ENCODE assay signal across 12 mouse cellular contexts in the genomic region with DNA sequence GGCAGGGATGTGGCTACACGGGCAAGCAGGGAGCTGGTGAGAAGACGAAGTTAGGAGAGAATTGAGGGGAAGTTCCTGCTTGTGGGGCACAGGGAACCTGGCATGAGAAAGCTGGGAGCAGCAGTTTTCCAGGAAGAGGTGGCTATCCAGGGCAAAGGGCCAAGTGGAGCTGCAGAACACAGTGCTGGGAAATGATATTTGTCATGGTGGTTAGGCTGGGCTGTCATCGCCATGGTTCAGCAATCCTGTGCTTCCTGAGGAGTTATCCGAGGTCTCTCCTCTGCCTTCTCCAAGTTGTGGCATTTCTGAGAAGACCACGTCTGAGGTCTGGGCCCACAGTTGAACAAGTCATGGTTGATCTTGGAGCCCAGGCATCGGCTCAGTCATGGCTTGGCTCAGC.
DNase-seq lines count a peak whose midpoint lies in the region; ATAC-seq and TF ChIP-seq lines count a peak whose summit lies in the region.
"Had no signal": no experiment of that assay in that cellular context is flagged by ENCODE, and none has a peak within 500 bp of the region (broad histone marks: within the 10 kb centered on the region; RNA-seq: fewer than 3 reads in every experiment).

No protein-coding gene starts in this region.

- intact Hi-C loops in gastrocnemius, adult 2 months (cut with DNase I), result no loop called here

- 0 out of 2 replicates have a peak, but pooled peaks have one; percentile 5 for ATAC-seq in lung, postnatal 0 days
- ATAC-seq in stomach, postnatal 0 days (ENCODE audit: low FRiP score, low TSS enrichment), result 0 out of 2 replicates have a peak, but pooled peaks have one; percentile 43

- no peaks in the 10 kb centered on the region for H3K36me3 ChIP-seq in lung, postnatal 0 days (ENCODE audit: insufficient read depth, low read length)
- H3K36me3 ChIP-seq in stomach, postnatal 0 days (ENCODE audit: control insufficient read depth, insufficient read depth, low read length), result no peaks in the 10 kb centered on the region
- no peaks in the 10 kb centered on the region for H3K36me3 ChIP-seq in midbrain, embryonic 10.5 days
- H3K36me3 ChIP-seq: hindbrain, embryonic 10.5 days; limb, embryonic 15.5 days; neural tube, embryonic 12.5 days had no signal

- DNase-seq in gastrocnemius, adult 2 months, result peak; percentile 41
- DNase-seq in gastrocnemius, adult 18-20 months (ENCODE audit: low spot score), result no peak
- peak; percentile 31 for DNase-seq in lung, postnatal 0 days (ENCODE audit: low spot score)
- no peak for DNase-seq in lung, postnatal 10 days
- peak; percentile 84 to 89 for DNase-seq in cerebellum, postnatal 10 days
- DNase-seq in stomach, postnatal 0 days (ENCODE audit: low spot score), result peak; percentile 36
- no peak for DNase-seq in embryo, embryonic 10.5 days (ENCODE audit: low spot score)
- no peak for DNase-seq in midbrain, embryonic 10.5 days (ENCODE audit: low spot score)
- DNase-seq: right cerebral cortex, postnatal 4 days had no signal

- no peak for TF ChIP-seq EP300 in lung, postnatal 0 days (IDR thresholded peaks at IDR 0.05)
- no peak for TF ChIP-seq EP300 in stomach, postnatal 0 days (optimal IDR thresholded peaks at IDR 0.05)

- no peaks in the 10 kb centered on the region; the same call in 1 of the 2 replicates for H3K4me1 ChIP-seq in lung, postnatal 0 days (ENCODE audit: insufficient read depth, low read depth, low read length)
- H3K4me1 ChIP-seq in stomach, postnatal 0 days (replicated peaks; ENCODE audit: control insufficient read depth, insufficient read depth), result 0 out of 2 replicates have a peak, but pooled peaks cover 2% of the 10 kb centered on the region
- H3K4me1 ChIP-seq in midbrain, embryonic 10.5 days, result no peaks in the 10 kb centered on the region
- H3K4me1 ChIP-seq: hindbrain, embryonic 10.5 days; neural tube, embryonic 12.5 days had no signal

- WGBS in lung, postnatal 0 days, result 49% methylated on average over 6 of the region's 6 CpGs
- WGBS in stomach, postnatal 0 days, result 72% methylated on average over 6 of the region's 6 CpGs
- 91% methylated on average over 6 of the region's 6 CpGs for WGBS in midbrain, embryonic 10.5 days

- TF ChIP-seq CTCF in gastrocnemius, adult 2 months (IDR thresholded peaks at IDR 0.05), result no peak
- TF ChIP-seq CTCF in lung, postnatal 0 days (IDR thresholded peaks at IDR 0.05), result no peak
- TF ChIP-seq CTCF in stomach, postnatal 0 days (IDR thresholded peaks at IDR 0.05; ENCODE audit: low read depth), result no peak

- H3K27ac ChIP-seq in gastrocnemius, adult 2 months, result no peak overlapping the region
- no peak overlapping the region for H3K27ac ChIP-seq in lung, postnatal 0 days (ENCODE audit: low read length)
- no peak overlapping the region for H3K27ac ChIP-seq in stomach, postnatal 0 days (replicated peaks)
- H3K27ac ChIP-seq in midbrain, embryonic 10.5 days (replicated peaks), result no peak overlapping the region
- H3K27ac ChIP-seq: hindbrain, embryonic 10.5 days; limb, embryonic 15.5 days; neural tube, embryonic 12.5 days had no signal

- H3K9me3 ChIP-seq in lung, postnatal 0 days (ENCODE audit: low read length), result no peaks in the 10 kb centered on the region
- no peaks in the 10 kb centered on the region for H3K9me3 ChIP-seq in stomach, postnatal 0 days (ENCODE audit: control insufficient read depth, low read length)
- H3K9me3 ChIP-seq in midbrain, embryonic 10.5 days (replicated peaks), result no peaks in the 10 kb centered on the region
- H3K9me3 ChIP-seq: hindbrain, embryonic 10.5 days; limb, embryonic 15.5 days; neural tube, embryonic 12.5 days had no signal

- no peak overlapping the region for H3K4me2 ChIP-seq in lung, postnatal 0 days (replicated peaks; ENCODE audit: low read depth, low read length)
- no peak overlapping the region for H3K4me2 ChIP-seq in stomach, postnatal 0 days (replicated peaks; ENCODE audit: low read depth)
- H3K4me2 ChIP-seq: limb, embryonic 15.5 days; neural tube, embryonic 12.5 days had no signal

- H3K9ac ChIP-seq in lung, postnatal 0 days (replicated peaks; ENCODE audit: low read depth), result no peak overlapping the region
- H3K9ac ChIP-seq in stomach, postnatal 0 days (ENCODE audit: low read length), result no peak overlapping the region
- H3K9ac ChIP-seq: limb, embryonic 15.5 days; neural tube, embryonic 12.5 days had no signal

- H3K27me3 ChIP-seq in lung, postnatal 0 days (replicated peaks; ENCODE audit: insufficient read depth, low read length), result no peaks in the 10 kb centered on the region
- H3K27me3 ChIP-seq in stomach, postnatal 0 days (ENCODE audit: control insufficient read depth, insufficient read depth, low read length), result no peaks in the 10 kb centered on the region
- no peaks in the 10 kb centered on the region for H3K27me3 ChIP-seq in midbrain, embryonic 10.5 days (ENCODE audit: low read depth, poor library complexity, severe bottlenecking)
- H3K27me3 ChIP-seq: limb, embryonic 15.5 days; neural tube, embryonic 12.5 days had no signal

- H3K4me3 ChIP-seq in gastrocnemius, adult 2 months, result no peak overlapping the region
- no peak overlapping the region for H3K4me3 ChIP-seq in lung, postnatal 0 days (ENCODE audit: low read depth, low read length)
- H3K4me3 ChIP-seq in stomach, postnatal 0 days (ENCODE audit: low read depth, low read length), result no peak overlapping the region
- no peak overlapping the region for H3K4me3 ChIP-seq in midbrain, embryonic 10.5 days
- H3K4me3 ChIP-seq: hindbrain, embryonic 10.5 days; limb, embryonic 15.5 days; neural tube, embryonic 12.5 days had no signal

Comparison
In these comparisons a context has a peak if more than half of its experiments do, and no peak if none do; other contexts are left out.
1. DNase-seq: peak in gastrocnemius, adult 2 months (single experiment), lung, postnatal 0 days (single experiment), cerebellum, postnatal 10 days (2 of 2) and stomach, postnatal 0 days (single experiment); none in gastrocnemius, adult 18-20 months (single experiment), lung, postnatal 10 days (single experiment), embryo, embryonic 10.5 days (single experiment) and midbrain, embryonic 10.5 days (single experiment).